26 mouse cellular contexts compared by ENCODE assay signal in genomic region chr4:22986763-22987468, GRCm38 (mm10).
A peak's percentile ranks its signal among the peaks of the same experiment; 100 is the strongest.
DNase-seq lines count a peak whose midpoint lies in the region; ATAC-seq lines count a peak whose summit lies in the region.
"Had no signal": no experiment of that assay in that cellular context is flagged by ENCODE, and none has a peak within 500 bp of the region (broad histone marks: within the 10 kb centered on the region; RNA-seq: fewer than 3 reads in every experiment).

No protein-coding gene starts in this region.

- no peaks in the 10 kb centered on the region for H3K36me3 ChIP-seq in hindbrain, embryonic 11.5 days (ENCODE audit: control insufficient read depth, insufficient read depth, low read length)
- H3K36me3 ChIP-seq in hindbrain, embryonic 12.5 days = no peaks in the 10 kb centered on the region
- no peaks in the 10 kb centered on the region for H3K36me3 ChIP-seq in heart, embryonic 10.5 days
- H3K36me3 ChIP-seq: forebrain, embryonic 15.5 days; heart, embryonic 13.5 days; hindbrain, embryonic 13.5 days; liver, embryonic 15.5 days had no signal

- no peak overlapping the region for H3K4me3 ChIP-seq in hindbrain, embryonic 11.5 days (ENCODE audit: low read depth, low read length)
- H3K4me3 ChIP-seq in hindbrain, embryonic 12.5 days = no peak overlapping the region
- H3K4me3 ChIP-seq in heart, embryonic 10.5 days = no peak overlapping the region
- H3K4me3 ChIP-seq: forebrain, embryonic 15.5 days; heart, embryonic 13.5 days; hindbrain, embryonic 13.5 days; liver, embryonic 15.5 days had no signal

- no peak overlapping the region for H3K4me2 ChIP-seq in hindbrain, embryonic 11.5 days (replicated peaks; ENCODE audit: low read depth, low read length)
- no peak overlapping the region for H3K4me2 ChIP-seq in hindbrain, embryonic 12.5 days (replicated peaks)
- H3K4me2 ChIP-seq: forebrain, embryonic 15.5 days; heart, embryonic 13.5 days; hindbrain, embryonic 13.5 days; liver, embryonic 15.5 days had no signal

- no peaks in the 10 kb centered on the region for H3K4me1 ChIP-seq in hindbrain, embryonic 11.5 days (replicated peaks; ENCODE audit: control insufficient read depth, insufficient read depth, low read length)
- H3K4me1 ChIP-seq in hindbrain, embryonic 12.5 days = no peaks in the 10 kb centered on the region
- H3K4me1 ChIP-seq in heart, embryonic 10.5 days = no peaks in the 10 kb centered on the region
- H3K4me1 ChIP-seq: forebrain, embryonic 15.5 days; heart, embryonic 13.5 days; liver, embryonic 15.5 days had no signal

- 0 out of 2 replicates have a peak overlapping the region, but pooled peaks have one; percentile 36 for H3K27ac ChIP-seq in hindbrain, embryonic 11.5 days (ENCODE audit: low read depth, low read length)
- no peak overlapping the region for H3K27ac ChIP-seq in hindbrain, embryonic 12.5 days
- H3K27ac ChIP-seq in heart, embryonic 10.5 days = no peak overlapping the region
- H3K27ac ChIP-seq: forebrain, embryonic 15.5 days; heart, embryonic 13.5 days; hindbrain, embryonic 13.5 days; liver, embryonic 15.5 days had no signal

- no peak for DNase-seq in hindbrain, embryonic 11.5 days (ENCODE audit: low spot score)
- peak; percentile 30 for DNase-seq in Muller cell, postnatal 12 days (ENCODE audit: inconsistent ontology term)
- peak; percentile 52 for DNase-seq in embryo, embryonic 11 days
- peak; percentile 71 for DNase-seq in mesoderm, embryonic 11.5 days (ENCODE audit: low read depth, low spot score)
- no peak for DNase-seq in heart, embryonic 10.5 days (ENCODE audit: low spot score)
- no peak for DNase-seq in left cerebral cortex, adult 9 months (ENCODE audit: low spot score in 2 of 2)
- no peak for DNase-seq in yolk sac, embryonic 10.5 days (ENCODE audit: low spot score)
- DNase-seq: adrenal gland, adult 8-10 months; B cell, adult 2 months; cerebellum, adult 18-20 months; cerebellum, postnatal 14 days; gastrocnemius, postnatal 14 days; heart, adult 11 months; heart, postnatal 14 days; kidney, adult 11 months; kidney, postnatal 14 days; layer of hippocampus, postnatal 36 days; liver; lung, postnatal 4 days; thymus, adult 2 months had no signal

- WGBS in hindbrain, embryonic 11.5 days = 26% methylated on average over 4 of the region's 4 CpGs
- WGBS in hindbrain, embryonic 12.5 days = 24% methylated on average over 4 of the region's 4 CpGs
- WGBS in heart, embryonic 10.5 days = 75% methylated on average over 4 of the region's 4 CpGs

- ATAC-seq in hindbrain, embryonic 11.5 days (ENCODE audit: low FRiP score) = peak; percentile 76; the same call in 1 of the 2 replicates
- no peak for ATAC-seq in hindbrain, embryonic 12.5 days (ENCODE audit: low FRiP score)
- ATAC-seq: activated CD4-positive, CD25-positive, alpha-beta regulatory T cell, adult 4 months; forebrain, embryonic 15.5 days had no signal

- no peak overlapping the region for H3K9ac ChIP-seq in hindbrain, embryonic 11.5 days (ENCODE audit: low read depth, low read length)
- no peak overlapping the region for H3K9ac ChIP-seq in hindbrain, embryonic 12.5 days
- H3K9ac ChIP-seq: forebrain, embryonic 15.5 days; heart, embryonic 13.5 days; hindbrain, embryonic 13.5 days; liver, embryonic 15.5 days had no signal

- H3K27me3 ChIP-seq in hindbrain, embryonic 11.5 days (ENCODE audit: control insufficient read depth, insufficient read depth, low read length) = no peaks in the 10 kb centered on the region
- H3K27me3 ChIP-seq in hindbrain, embryonic 12.5 days = no peaks in the 10 kb centered on the region
- no peaks in the 10 kb centered on the region for H3K27me3 ChIP-seq in heart, embryonic 10.5 days (ENCODE audit: insufficient read depth, poor library complexity, severe bottlenecking)
- H3K27me3 ChIP-seq: forebrain, embryonic 15.5 days; heart, embryonic 13.5 days; hindbrain, embryonic 13.5 days; liver, embryonic 15.5 days had no signal

- H3K9me3 ChIP-seq in hindbrain, embryonic 11.5 days (ENCODE audit: control insufficient read depth, low read length) = no peaks in the 10 kb centered on the region
- H3K9me3 ChIP-seq in hindbrain, embryonic 12.5 days (replicated peaks) = no peaks in the 10 kb centered on the region
- no peaks in the 10 kb centered on the region for H3K9me3 ChIP-seq in heart, embryonic 10.5 days
- H3K9me3 ChIP-seq: forebrain, embryonic 15.5 days; heart, embryonic 13.5 days; hindbrain, embryonic 13.5 days; liver, embryonic 15.5 days had no signal

Comparison
In these comparisons a context has a peak if more than half of its experiments do, and no peak if none do; other contexts are left out.
1. DNase-seq: peak in Muller cell, postnatal 12 days (single experiment), embryo, embryonic 11 days (single experiment) and mesoderm, embryonic 11.5 days (single experiment); none in hindbrain, embryonic 11.5 days (single experiment), heart, embryonic 10.5 days (single experiment), left cerebral cortex, adult 9 months (0 of 2) and yolk sac, embryonic 10.5 days (single experiment).